Mouse (Mus musculus): ENCODE results near the gene Cul9.

Cul9 gene

DNA sequence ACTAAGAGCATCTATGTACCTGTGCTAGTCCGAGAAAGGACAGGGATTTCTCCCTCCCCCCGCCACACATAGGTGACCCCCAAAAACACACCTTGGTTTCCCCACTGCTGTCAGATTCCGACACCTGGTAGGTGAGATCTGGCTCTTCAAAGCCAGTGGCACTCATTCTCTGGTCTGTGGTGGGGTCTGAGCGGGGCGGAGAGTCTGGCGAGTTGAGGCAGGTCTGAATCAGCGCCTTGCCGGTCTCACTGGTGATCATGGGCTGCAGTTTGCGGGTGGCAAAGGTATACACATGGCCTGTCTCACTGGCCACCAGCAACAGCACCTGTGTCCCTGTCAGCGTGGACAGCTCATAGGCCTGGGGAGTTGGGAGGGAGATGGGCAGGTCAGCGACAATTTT lies 7.3 kb upstream of the Cul9 start:
- no peak for DNase-seq (ENCODE audit: low spot score in 2 of 2)

DNA sequence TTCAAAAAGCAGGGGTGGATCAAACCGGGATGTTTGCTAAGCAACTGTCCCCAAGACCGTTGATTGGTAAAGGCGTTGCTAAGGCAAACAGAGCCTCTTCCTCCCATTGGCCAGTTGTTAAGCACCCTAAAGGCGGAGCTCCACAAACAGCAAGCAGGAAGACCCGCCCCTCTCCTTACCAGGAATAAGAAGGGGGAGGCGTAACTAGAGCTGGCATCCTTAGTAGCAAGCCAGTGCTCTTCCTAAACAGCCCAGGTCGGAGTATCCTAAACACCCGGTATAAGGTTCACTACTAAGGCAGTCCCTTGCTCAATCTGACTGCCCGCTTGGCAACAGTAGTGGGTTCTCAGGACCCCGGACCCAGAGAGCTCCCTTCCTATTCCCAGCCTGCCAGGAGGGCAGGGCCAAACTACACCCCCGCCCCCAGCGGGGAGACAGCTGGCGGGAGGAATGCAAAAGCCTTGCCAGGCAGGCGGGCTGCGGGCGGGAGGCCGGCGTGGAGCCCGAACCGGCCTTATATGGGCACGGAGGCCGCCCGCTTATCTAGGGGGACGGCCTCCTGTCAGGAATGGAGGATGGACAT lies 6.7 kb upstream of the Cul9 start:
- peak; percentile 96 to 98 for DNase-seq (ENCODE audit: low spot score in 2 of 2)

DNA sequence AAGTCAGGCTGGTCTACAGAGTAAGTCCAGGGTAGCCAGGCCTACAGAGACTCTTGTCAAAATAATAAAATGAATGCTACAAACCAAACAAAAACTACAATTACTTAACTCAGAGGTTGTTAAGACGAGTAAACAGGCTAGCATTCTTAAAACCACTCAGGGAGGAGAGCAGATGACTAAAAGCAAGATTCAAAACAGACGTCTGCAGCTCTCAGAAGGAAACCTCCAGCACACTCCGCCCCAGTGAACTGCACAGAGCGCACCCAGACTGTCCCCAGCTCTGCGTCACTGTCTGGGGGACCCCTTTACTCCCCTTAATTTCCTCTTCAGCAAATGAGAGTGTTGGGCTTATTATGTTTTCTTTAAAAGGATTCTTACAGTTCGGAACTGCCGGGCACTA lies 6.0 kb upstream of the Cul9 start:
- no peak for DNase-seq (ENCODE audit: low spot score in 2 of 2)

DNA sequence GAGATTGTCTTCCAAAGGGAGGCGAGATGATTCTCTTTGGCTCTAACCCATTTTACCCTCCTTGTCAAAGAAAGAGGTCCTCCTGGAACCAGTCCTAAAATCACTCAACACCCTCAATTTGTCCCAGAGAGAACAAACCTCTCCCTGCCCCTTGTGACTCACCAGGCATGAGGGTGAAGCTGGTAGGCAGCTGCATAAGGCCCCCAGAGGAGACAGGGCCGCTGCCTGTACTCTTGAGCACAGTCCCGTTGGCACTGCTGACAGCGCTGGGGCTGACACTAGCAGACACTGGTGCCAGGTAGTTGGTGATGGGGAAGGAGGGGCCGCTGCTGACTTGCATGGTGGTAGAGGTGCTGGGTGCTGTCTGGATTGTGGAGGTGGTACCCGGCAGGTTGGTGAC lies 5.2 kb upstream of the Cul9 start:
- peak; percentile 56 to 63 for DNase-seq (ENCODE audit: low spot score in 2 of 2)

DNA sequence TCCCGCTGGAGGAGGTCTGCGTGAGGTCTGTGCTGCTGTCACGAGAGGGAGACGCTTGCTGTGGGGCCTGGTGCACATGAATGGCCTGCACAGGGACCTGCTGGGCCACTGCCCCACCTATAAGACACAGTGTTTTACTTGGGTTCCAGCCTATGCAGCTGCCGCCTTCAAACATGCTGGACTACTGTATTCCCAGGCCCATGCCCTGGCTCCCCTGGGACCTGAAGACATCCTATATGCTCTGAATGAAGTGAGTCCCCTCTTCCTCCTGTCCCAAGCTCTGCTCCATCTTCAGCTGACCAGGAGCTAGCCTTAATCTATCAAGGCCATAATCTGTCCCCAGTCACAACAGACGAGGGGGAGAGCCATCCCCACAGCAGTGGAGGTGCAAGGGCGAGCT lies 4.7 kb upstream of the Cul9 start:
- DNase-seq (ENCODE audit: low spot score in 2 of 2), result no peak

DNA sequence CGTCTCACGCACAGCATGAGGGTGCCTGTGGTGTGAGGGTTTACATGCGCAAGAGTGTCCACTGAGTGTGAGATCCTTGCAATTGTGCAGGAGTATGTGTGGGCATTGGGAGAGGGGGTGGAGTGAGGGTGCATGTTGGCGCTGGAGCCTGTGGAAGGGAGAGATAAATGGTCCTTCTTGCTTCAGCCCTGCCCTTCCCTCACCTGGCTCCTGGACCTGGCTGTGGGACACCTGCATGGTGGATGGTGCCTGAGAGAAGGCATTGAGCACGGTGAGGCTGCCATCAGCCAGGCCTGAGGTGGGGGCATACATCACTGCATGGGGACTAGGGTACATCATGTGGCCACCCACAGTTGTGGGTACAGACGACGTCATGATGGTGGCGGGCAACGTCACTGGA lies 3.5 kb upstream of the Cul9 start:
- no peak for DNase-seq (ENCODE audit: low spot score in 2 of 2)

DNA sequence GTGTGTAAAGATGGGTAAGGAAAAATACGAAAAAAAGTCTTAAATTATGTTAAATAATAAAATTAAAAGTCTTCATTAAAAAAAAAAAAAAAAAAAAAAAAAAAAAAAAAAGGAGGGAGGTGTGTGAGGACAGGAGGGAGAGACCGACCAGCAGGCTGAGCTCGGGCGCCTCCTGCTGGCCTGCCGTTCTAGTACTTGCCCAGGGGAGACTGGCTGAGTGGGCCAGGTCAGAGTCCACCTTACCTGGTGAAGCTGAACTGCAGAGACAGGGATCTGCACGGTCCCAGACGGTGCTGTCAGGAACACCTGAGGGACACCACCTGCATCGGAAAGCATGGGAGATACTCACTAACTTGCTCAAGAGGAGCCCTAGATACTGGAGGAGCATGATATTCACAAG lies 3.0 kb upstream of the Cul9 start:
- no peak for DNase-seq (ENCODE audit: low spot score in 2 of 2)

DNA sequence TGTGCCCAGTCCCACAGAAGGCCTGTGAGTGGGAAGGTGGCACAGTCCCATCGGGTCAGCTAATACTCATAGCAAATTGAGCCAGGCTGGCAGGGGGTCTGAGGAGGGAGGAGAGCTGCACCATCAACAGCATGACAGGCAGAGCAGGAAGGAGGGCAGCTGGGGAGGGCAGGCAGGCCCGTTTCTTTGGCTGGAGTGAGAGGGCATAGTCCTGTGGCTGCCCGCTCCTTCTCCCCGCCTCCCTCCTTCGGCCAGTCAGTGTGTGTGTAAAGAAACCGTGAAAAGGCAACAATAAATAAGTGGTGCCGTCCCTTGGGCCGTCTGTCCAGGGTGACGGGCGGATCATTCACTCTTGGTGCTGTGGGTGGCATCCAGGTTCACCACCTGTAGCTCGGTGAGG lies 2.6 kb upstream of the Cul9 start:
- DNase-seq (ENCODE audit: low spot score in 2 of 2), result no peak

DNA sequence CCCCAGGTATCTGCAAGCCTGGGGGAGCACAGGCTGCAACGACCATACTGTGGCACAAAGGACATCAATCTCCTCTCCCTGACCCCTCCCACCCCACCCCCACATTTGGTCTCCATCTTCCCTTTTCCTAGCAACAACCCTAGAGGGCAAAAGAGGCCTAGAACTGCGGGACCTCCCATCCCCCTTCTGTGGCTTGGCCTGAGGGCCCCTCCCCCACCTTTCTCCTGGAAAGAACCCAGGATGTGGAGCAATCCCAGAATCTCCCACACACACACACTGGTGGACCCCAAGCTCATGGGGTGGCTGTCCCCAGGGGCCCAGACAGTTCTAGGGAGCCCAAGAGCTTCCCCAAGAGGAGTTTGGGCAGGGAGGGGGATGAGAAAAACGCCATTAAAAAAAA lies 1.7 kb upstream of the Cul9 start:
- no peak for DNase-seq (ENCODE audit: low spot score in 2 of 2)

DNA sequence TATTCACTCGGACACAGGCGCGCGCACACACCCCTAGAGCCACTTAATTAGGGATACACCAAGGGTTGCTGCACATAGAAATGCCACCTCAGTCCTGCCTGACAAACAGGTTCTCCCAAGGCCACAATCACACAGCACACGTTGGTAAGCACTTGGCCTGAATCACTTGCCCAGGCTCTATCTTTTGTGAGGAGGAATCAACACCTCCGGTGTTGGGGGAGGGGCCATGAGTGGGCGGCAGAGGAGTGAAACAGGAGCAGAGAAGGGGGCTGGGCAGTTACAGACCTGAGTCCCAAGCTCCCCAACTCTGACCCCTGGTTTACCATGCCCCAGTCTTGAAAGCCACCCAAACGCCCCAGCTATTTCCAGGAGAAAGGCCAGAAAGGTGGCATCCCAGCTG lies 807 bp upstream of the Cul9 start:
- DNase-seq (ENCODE audit: low spot score in 2 of 2), result no peak

DNA sequence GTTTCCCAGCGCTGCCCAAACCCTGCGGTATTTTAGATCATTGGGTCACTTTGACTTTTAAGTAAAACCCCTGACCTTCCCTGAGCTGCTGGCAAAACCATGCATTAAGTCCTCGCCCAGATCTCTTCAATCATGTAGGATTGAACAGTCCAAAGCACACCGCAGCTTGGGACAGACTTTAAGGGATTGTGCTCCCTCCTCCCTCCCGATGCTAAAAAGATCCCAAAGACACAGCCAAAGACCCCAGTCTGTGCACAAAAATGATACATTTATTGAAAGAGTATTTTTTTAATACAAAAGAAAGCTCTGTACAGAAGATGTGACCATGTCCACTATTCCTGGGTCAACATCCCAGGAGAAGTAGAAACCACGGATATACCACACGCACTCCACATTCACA lies 403 bp upstream of the Cul9 start:
- no peak for DNase-seq (ENCODE audit: low spot score in 2 of 2)

DNA sequence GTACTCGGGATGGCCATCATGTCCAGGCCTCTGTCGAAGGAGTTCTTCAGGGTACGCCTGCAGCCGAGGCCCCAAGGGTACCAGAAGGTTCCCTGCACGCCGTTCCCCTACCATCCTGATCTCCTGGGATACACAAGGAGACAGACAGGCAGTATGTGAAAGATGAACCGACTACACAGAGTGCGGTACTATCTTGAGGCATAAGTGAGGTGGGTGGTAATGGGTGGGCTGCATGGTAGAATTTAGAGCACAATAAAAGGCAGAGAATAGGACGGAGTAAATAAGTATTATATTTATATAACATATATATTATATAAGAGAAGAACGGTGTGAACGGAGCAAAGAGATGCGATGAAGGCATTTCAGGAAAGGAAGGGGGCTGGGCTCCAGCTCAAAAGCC lies 2.5 kb downstream of the Cul9 start:
- no peak for DNase-seq (ENCODE audit: low spot score in 2 of 2)

DNA sequence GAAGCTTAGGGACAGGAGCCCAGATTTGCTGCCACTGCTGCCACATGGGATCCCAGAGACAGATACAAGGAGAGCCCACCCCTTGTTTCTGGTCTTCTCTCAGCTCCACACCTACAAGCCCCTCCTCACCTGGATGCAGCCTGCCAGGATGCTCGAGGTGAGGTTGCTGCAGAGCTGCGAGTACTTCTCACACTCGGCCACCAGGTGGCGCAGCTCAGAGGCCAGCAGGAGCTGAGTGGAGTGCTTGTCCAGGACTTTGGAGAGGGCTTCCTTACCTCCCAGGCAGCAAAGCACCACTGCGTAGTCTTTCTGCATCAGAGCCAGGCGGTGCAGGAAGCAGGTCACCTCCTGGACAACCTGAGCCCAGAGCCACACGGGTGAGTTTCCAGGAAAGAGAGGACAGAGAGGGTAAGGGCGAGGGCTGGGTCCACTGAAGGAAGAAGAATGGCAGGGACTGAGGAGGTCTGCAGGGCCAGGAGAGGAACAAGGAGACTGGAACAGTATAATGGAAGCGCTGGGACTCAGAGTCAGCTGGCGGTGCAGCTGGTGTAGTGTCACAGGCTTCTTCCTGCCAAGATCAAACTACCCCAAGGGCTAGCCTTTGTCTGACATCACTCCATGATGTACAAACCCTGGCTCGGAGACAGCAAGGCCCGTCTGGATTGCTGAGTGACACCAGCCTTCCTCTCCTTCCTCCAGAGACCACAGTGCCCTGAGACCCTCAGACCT lies 20.4 kb downstream of the Cul9 start:
- DNase-seq (ENCODE audit: low spot score in 2 of 2), result peak in 1 of 2 experiments; percentile 46

DNA sequence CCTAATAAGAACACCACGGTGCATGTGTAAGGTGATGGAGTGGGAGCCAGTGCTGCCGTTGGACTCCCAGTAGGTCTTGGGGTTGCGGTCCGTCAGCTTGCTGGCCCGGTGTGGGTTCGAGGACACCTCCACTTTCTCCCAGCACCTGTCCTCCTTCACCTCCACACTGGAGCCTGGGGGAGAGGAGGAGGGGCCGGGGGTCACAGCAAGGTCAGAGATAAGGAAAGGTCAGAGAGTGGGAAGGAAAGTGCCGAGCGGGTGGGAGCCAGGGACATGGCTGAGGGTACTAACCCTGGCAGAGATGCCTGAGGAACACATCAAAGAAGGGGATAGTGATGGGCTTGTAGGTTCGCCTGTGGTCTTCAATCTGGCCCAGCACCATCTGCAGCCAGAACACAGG lies 21.1 kb downstream of the Cul9 start:
- DNase-seq (ENCODE audit: low spot score in 2 of 2), result no peak

DNA sequence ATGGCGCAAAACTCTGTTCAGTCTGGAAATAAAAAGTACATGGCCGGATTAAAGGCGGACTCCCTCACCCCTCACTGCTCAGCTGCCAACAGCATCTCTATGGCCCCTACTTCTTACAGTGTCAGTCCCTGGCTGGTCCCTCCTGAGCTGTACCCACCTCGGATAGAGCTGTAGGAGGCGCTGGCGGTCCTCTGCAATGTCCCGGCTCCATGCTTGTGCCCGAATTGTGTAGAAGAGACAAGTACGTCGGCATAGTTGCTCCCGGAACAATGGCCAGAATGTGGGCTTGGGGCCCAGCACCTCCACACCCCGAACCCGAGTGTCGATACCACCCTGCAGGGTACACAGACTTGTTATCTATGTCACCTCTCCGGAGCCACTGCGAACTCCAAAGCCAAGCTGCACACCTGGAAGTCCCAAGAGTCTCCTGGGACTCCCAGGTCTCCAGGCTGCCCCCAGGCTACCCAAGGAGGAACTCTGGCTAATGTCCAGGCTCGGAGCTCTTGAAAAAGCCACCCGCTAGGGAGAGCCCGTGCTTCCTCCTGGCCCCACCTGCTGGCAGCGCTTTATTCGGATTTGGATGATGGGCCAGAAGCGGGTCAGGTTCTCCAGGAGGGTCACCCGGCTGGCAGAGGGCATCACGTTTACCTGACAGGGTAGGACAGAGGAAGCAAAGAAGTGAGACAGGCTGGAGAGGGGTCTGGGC lies 24.1 kb downstream of the Cul9 start:
- no peak for DNase-seq (ENCODE audit: low spot score in 2 of 2)

DNA sequence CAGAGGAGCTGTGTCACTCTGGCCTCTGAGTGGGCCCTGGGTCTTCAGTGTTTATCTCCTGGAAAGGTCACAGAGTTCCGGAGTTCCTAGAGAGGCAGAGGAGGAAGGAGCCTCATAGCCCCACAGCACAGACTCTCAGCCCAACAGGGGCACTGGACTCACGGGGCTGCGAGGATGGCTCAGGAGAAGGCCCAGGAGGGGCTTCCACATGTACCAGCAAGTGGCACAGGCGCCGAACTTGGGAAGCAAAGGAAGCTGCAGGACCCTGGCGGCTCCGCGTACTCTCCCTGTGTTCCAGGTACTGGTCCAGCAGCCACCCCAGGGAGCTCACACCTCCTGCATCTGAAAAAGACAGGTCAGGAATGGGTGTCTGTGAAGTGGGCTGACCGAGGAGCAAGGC lies 25.0 kb downstream of the Cul9 start:
- no peak for DNase-seq (ENCODE audit: low spot score in 2 of 2)

DNA sequence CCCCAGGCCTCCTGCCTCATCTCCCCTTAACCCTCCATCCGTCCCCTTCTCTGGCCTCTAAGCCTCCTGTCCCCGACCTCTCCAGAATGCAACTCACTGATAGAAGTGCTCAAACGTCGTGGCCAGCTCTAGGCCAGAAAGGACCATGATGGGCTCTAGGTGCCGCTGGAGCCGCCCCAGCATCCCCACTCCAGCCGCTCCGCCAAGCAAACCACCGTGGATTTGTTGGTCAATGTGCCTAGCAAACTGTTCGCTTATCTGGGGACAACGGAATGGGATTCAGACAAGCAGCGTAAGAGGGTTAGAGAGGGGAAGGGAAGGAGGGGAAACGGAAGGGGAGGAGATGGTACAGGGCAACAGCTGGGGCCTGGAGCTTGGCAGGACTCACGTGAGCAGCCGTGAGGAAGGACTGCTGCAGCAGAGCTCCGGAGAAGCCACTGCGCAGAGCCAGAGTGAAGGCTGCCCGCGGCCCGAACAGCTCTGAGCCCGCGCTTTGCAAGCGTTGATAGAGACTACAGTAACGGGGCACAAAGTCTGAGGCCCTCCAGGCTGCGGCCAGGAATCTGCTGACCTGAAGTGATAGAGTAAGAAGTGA lies 25.7 kb downstream of the Cul9 start:
- no peak for DNase-seq (ENCODE audit: low spot score in 2 of 2)

DNA sequence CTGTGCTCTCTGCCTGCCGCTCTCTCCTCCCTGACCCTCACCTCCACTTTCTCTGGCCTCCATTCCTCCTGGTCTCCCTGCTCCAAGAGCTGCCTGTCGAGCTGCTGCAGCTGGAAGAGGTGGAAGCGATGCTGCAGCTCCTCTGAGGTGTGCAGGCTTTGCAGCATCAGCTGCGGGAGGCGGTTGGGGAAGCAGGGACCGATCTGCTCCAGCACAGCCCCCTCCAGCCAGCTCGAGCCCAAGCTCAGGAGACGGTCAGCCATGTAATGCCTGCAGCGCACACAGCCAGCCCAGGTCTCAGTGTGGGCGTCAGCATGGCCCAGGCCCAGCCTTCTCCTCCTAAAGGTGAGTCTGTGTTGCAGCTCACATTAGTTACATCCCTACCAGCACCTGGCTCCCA lies 26.2 kb downstream of the Cul9 start:
- DNase-seq (ENCODE audit: low spot score in 2 of 2), result no peak

DNA sequence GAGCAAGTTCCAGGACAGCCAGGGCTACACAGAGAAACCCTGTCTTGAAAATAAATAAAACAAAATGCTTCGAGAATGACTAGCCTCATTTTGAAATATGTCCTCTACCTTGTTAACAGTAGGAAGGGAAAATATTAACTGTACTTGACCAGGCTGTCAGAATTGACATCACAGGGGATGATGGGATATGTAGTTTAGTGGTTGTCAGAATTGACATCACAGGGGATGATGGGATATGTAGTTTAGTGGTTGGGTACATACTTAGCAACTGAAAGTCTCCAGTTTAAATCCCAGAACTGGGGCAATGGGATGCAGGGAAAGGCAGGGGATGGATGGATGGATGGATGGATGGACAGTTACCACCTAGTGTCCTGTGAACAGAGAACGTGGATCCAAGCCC lies 32.9 kb downstream of the Cul9 start:
- DNase-seq (ENCODE audit: low spot score in 2 of 2), result no peak

DNA sequence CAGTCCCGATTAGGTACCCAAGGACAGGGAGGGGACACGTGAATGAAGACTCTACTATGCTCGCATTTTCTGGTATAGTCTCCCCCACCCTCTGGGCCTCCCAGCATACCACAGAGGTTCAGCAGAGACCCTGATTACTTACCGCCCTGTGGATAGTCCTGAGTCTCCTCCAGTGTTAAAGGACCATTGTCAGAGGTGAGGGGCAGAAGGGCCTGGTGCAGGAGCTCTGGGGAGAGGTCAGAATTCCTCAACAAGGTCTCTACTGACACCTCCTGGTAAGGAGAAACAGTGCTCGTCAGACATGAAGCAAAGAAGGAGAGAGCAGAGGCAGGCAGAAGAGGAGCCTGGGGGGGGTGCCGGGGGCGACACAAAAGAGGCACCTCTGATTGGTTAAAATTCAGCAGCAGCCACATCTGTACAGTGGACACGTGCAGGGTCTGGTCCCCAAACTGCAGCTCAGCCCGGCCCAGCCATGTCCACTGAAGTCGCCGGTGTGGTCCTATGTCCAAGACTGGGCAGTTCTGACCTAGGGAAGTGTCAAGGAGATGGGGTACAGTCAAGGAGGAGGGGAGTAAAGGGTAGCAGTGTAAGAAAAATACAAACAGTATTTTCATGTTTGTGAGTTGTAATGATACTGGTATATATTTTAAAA lies 35.0 kb downstream of the Cul9 start:
- DNase-seq (ENCODE audit: low spot score in 2 of 2), result no peak

DNA sequence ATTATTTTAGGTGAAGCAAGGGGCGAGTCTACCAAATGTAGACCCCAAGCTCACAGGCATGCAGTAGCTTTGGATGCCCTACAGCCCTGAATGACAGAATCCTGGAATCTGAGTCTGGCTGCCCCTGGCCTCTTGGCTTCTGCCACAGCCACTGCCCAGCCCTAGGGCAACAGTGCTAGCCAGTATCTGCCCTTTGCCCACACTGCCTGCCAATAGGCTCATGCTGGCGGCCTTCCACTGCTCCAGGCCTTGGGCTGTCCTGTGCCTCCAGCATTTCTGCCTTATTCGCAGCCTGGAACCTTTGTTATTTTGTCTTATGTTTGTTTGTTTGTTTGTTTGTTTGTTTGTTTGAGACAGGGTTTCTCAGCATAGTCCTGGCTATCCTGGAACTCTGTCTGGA lies 40.6 kb downstream of the Cul9 start:
- no peak for DNase-seq (ENCODE audit: low spot score in 2 of 2)

DNA sequence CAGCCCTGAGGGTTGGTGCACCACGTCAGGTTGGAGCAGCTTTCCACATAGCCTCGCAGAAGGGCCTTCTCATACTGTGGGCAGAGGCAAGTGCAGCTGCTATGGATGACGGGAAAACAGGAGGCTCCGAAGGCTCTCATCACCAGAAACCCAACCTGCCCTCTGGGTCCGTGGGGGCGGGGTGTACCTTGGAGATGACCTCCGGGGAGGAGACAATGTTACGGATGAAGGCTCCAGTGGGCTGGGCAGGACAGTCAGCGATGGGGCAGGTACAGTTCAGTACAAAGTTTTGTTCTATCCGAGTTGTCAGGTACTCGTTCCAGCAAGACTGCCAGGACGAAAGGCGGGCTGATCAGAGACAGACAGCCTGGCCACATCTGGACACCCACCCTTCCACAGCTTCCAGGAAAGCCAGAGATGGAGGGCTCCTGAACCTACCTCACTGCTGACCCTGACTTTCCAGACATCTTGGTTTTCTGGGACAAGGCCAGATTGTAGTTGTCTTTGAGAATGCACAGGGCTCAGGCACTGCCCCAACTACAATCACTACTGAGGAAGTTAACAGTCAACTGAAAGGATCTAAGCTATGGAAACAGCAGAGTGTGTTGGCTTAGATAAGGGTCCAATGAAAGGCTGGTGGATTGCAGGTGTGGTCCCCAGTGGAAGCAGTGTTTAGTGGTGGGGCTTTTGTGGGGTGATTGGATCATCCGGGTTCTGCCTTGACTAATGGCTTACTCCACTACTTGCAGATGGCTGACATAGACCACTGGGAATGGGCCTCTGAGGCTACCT lies 42.1 kb downstream of the Cul9 start:
- no peak for DNase-seq (ENCODE audit: low spot score in 2 of 2)
